Mouse (Mus musculus) thymus, postnatal 4 days (tissue): ENCODE measurements around the gene Bet1l.
"Not testable (repeated sequence)": the region's sequence is repeated elsewhere in the genome, so short reads cannot be mapped to it uniquely, and the experiment has no call there.

ENCODE experiments used
- DNase-seq: peaks from one replicate; pipeline ENCODE4 v3.0.0; 2021

Bet1l gene

DNA sequence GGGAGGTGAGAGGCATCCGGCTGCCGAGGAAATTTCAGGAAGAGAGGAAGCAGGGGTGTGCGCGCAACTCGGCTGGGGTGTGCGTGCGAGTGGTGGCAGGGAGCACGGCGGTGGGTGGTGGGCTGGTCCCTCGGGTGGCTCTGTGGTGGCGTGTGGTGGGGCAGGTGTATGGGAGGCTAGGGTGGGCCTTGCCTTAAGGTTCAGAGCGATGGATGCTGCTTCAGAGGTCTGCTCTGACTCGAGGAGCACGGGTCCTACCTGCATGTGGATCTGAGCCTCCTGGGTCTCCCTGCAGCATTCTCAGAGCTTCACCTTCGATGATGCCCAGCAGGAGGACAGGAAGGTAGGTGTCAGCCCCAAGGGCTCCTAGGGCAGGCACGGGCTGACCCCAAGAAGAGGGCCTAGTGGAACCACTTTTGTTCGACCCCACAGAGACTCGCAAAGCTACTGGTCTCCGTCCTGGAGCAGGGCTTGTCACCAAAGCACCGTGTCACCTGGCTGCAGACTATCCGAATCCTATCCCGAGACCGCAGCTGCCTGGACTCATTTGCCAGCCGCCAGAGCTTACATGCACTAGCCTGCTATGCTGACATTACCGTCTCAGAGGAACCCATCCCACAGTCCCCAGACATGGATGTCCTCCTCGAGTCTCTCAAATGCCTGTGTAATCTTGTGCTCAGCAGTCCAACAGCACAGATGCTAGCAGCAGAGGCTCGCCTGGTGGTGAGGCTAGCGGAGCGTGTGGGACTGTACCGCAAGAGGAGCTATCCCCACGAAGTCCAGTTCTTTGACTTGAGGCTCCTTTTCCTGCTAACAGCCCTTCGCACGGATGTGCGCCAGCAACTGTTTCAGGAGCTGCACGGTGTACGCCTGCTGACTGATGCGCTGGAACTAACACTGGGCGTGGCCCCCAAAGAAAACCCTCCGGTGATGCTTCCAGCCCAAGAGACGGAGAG is at the start of gene Bet1l:
Bet1l (minus strand) TSS at position 28 of the 956 bp plus-strand sequence.
- DNase-seq: no peak

DNA sequence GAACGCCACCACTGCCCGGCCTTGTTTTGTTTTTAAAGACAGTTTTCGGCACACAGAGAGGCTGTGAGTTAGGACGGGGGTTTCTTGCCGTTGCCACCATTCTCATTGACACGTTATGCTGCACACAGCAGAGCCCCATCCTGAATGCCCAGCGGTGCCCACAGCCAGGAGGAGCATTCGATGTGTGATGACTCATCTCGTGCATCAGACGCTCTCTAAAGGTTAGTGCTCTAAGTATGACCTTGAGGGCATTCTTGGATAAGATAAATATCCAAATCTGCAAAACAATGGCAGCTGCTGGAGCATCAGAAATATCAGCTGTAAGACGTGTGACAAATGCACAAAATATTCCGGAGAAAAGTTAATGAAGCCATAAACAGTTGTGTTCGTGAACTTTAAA is 49.8 kb upstream of the Bet1l start:
- no peak for DNase-seq

DNA sequence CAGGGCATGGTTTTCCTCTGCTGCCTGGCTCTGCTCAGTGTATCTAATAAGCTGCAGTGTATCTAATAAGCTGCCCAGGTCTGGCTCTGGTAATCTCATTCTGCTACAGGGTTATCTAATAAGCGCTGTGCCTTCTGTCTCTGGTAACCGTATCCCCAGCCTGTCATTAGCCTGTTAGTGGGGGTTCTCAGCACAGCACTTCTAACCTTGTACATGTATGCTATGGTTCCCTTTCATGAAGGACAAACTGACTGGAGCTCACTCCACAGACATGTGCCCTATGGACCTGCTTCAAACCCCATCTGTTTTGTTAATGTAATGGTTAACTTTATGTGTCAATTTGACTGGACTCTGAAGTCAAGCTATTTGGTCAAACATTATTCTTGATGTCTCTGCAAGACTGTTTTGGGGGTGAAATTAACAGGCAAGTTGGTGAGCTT is 48.3 kb upstream of the Bet1l start:
- no peak for DNase-seq

DNA sequence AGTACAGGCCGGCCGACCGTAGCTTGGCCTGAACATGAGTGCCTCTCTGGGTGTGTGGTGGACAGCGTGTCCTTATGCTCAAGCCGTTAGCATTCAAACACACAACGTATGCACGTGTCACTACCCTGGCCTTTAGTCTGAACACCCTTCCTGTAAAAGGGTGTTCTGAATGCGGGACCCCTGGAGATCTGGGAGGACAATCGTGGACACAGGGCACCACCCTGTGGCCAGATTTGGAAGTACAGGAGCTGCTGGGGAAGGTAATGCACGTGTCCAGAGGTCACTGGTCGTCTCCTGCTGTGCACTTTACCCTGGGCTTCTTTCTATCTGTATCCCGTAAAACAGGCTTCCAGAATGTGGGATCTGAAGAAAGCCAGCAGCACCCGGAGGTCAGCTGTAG is 45.8 kb upstream of the Bet1l start:
- DNase-seq: peak; percentile 90

DNA sequence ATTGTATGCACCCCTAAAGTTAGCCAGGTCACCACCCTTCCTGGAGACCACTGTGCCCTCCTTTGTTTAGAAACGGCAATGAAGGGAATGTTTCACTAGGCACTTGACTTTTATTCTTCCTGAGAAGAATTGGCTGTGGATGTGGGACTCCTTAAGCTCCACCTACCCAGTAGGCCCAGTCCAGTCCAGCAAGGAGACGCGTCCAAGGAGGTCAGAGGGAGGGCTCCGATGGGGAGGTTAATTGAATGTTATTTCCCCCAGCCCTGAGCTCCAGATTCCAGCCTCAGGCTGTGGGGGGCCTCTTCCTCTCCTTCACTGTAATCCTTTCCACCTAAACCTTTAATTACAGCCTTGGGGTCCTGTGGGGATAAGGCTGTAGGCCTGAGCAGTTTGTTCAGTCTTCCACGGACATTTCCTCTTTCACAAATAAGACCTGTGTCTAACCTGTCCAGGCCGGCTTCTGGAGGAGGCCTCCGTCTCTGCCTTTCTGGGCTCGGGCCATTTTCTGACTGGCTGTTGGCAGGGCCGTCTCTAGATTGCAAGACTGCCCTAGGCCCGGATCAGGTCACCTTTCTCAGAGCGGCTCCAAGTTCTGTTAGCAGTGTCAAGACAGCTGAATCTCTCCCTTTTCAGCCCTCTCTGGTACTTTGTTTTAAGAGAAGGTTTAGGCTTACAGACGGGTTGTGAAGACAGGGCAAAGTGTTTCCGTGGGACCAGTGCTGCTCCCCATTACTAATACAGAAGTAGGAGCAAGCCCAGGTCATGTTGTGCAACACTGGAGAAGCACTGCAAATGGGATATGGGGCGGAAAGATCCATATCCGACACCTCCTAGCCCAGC is 44.9 kb upstream of the Bet1l start:
- DNase-seq: no peak

DNA sequence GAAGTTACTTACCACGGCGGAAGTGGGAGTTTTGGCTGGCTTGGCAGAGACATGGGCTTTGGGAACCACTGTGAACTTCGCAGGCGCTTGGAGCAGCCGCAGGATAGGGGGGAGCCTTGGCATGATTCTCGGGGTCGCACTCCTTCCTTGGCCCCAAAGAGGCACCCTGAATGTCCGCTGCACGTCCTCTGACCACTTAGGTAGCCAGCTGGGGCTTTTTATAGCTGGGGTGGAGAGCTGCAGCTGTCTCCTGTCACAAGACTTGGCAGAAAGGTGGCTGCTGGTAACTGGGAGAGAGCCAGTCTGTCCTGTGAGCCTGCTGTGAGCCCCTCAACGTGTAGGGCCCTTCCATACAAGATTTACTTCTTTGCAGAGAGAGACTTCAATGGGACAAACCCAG is 42.8 kb upstream of the Bet1l start, which contains the start of gene Cox8b:
Cox8b (minus strand) TSS at position 227 of the 400 bp plus-strand sequence.
- DNase-seq: no peak

DNA sequence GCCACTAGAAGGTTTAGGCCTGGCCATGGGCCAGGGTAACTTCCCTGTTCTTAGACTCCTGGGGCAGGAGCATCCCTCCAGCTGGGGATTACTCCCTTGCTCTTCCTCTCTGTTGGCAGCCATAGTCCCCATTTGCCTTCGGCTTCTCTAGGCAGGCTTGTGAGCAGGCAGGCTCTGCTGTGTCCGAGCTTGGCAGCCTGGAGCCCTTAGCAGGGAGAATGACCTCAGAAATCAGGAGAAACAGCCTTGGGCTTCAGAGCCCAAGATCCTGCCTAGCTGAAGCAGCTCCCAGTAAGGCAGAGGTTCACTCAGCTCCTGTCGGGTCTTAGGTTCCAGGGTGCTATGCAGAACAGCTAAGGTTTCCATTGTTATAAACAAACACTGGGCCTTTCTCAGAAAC is 41.7 kb upstream of the Bet1l start:
- no peak for DNase-seq

DNA sequence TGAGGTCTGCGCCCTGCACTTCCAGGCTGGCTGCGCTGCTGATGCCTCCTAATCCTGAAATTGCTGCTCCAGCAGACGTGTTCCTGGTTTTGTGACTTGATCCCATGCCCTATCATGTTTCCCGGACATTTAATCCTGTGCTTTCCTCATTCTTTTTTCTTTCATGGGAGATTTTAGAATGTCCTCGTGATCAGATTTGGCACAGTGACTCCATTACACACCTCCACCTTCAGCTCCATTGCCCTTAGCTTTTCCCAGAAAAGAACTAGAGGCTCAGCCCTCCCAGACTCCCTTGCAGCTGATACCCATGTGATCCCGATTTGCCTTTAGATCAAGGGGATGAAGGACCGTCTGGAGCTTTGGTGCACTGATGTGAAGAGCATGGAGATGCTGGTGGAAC is 40.5 kb upstream of the Bet1l start:
- no peak for DNase-seq

DNA sequence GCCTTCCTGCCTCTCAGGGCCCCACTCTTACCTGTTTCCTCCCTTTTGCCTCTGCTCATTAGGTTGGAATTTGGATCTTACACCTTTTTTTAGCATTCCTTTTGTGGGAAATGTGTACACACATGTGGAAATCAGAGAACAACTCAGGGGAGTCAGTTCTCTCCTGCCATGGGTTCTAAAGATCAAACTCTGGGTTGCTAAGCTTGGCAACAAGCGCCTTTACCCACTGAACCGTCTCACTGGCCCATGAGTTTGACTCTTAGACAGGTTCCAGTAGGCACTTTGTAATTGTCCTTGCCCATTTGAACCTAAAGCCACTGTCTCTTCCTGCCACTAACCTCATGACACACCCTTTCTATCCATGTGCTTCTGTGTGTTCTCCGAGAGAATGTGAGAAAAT is 37.2 kb upstream of the Bet1l start:
- DNase-seq: no peak

DNA sequence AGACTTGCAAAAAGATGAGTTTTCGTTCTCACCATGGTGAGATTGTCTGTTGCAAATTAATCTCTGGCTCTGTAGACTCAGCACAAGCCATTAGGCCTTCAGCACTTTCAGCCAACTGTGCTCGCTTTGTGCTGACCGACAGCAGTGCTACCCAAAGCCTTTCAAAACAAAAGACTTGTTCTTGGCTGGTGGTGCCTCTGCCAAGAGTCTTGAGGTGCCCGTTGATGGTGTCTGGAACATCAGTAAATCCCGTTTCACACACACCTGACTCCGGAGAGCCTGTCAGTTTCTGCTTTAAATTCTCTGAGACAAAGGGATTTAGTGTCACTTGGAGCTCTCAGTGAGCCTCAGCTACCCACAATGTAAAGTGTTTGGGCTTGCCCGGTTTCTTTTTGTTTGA is 36.7 kb upstream of the Bet1l start:
- DNase-seq: no peak

DNA sequence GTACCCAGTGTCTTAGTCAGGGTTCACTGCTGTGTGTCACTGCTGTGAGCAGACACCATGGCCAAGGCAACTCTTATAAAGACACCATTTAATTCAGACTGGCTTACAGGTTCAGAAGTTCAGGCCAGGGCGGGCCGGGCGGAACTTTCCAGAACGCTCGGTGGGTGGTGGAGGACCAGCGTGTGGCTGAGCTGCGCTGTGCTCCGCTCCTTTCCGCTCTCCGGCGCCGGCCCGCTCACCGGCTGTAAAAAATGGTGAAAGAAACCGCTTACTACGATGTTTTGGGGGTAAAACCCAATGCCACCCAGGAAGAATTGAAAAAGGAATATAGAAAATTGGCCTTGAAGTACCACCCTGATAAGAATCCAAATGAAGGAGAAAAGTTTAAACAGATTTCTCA is 33.3 kb upstream of the Bet1l start:
- not testable (repeated sequence) for DNase-seq

DNA sequence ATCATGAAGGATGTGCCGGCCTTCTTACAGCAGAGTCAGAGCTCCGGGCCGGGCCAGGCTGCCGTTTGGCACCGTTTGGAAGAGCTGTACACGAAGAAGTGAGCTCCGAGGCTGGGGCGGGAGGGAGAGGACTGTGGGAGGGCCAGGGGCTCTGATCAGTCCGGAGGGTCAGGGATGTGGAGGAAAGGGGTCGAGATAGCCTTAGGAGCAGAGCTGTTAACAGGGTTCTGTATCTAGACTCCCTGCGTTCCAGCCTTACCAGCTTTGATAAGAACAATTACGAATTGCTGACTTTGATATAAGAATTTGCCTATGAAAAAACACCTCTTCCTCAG is 25.1 kb upstream of the Bet1l start:
- DNase-seq: no peak

DNA sequence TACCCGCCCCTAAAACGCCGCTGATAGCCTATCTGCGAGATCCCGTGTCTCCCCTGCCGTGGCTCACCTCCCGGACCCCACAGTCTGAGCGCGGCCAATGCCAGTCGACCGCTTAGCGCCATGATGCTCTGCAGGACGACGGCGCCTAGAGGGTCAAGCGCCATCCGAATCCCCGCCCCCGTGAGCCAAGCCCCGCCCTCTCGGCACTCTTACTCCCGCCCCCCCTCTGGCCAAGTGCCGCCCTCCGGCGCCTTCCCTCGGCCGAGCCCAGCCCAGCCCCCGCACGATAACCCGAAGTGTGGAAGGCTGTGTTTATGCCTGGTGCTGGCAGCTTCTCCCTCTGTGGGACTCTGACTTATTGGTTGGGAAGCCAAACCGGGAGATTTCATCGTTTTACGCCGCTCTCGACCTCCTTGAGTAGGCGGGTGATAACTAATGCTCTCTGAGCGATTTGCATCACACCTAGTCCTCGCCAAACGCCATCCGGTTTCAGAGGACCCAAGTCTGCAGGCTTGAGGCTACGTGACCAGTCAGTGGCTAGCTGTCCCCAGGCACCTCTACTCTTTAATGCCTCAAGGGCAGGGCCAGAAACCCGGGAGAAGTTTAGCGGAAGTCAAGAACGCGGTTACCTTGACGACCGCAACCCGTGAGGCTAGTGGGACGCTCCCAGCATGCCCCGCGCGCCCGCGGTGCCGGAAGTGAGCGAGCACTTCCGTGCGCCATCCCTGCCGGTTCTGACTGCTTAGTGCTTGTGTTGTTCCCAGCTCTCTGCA is 24.5 kb upstream of the Bet1l start, which contains the start of the genes Psmd13 and Sirt3:
Psmd13 (plus strand) TSS at position 273 of the 773 bp plus-strand sequence.
Sirt3 (minus strand) TSS at position 614 of the 773 bp plus-strand sequence.
- peak; percentile 96 for DNase-seq

DNA sequence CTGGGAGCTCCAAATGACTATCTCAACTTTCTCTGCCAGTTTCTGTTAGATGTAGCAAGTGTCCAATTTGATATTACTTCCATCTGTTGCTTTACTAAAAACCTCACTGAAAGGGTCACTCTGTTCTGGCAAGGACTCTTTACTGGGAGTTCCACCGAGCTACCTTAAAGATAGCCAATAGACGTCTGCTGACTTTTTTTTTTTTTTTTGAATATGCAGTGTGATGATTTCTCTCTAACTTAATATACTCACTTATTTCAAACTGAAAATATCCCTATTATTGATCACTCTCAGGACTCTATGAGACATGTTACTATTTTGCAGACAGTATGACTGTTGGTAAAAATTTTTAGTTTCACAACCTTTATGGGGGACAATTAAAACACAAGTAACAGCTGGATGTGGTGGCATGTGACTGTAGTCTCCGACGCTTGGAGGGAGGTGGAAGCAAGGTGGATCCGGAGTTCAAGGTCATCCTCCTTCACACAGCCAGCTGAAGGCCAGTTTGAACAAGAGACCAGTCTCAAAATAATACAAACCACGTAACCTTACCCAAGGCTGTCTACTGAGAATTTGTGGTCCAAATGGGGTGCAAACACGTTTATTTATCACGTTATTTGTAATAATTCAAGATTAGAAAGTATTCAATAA is 23.6 kb upstream of the Bet1l start:
- no peak for DNase-seq

DNA sequence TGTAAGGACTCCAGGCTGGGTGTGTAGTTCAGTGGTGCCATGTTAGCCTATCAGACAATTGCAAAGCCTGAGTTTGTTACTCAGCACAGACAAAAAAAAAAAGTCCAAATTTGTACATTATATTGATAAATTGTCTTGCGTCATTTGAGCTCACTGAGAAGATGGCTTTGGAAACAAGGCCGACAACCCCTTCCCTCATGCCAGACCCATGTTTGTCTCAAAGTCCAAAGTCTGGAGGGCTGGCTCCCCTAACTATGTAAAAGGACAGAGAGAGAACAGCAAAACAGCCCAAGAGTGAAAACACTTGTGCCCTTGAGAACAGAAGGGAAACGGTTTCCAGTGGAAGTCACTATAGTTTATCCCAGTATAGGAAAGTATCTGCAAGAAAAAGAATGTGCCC is 23.0 kb upstream of the Bet1l start:
- no peak for DNase-seq

DNA sequence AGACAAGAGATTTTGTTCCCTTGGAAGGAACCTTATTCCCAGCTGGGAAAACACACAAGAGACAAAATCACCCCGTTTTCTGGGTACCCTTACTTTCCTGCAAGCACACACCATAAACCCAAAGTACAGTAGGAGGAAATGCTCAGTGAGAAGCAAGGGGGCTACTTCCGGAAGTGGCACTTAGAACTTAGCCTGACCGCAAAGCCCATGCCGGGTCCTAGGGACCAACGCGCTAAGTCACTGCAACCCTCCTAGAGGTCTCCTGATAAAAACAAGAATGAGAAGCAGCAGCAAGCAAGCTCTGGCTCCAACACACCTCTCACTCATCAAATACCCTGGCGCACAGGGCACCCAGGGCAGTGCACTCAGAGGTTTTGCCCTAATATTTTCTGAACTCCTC is 22.0 kb upstream of the Bet1l start:
- peak; percentile 31 for DNase-seq

DNA sequence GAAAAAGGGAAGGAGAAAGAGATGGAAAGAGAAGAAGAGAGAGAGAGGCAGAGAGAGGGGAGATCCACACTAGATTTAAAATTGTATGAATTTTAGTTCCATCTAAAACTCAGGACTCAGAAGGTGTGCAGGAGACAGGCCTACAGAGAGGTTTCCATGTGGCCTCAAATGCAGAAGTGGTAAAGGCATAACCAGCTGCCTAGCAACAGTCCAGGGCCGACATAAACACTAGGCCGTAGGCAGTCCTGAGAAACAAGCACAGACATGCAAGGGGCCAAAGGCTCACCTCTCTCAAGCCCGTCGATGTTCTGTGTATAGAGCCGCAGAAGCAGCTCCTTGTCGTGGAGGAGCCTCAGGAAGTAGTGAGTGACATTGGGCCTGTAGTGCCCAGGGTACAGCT is 20.0 kb upstream of the Bet1l start:
- DNase-seq: no peak

DNA sequence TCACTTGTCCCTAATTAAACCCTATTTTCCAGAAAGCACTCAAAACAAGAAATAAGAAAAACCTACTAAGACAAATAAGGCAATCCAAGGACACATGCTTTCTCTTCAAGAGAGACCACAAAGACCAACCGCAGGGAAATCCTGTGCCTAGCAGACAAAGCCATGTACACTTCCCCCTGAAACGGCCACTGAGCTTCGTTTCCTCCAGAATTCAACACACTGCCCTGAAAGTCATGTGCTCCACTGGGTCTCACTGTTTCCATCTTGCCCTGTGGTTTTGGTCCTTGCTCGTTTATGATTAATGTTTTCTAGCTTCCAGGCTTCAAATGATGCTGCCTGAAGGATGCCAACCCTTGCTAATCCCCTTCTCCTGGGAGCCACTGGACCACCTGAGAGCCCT is 16.8 kb upstream of the Bet1l start:
- no peak for DNase-seq

DNA sequence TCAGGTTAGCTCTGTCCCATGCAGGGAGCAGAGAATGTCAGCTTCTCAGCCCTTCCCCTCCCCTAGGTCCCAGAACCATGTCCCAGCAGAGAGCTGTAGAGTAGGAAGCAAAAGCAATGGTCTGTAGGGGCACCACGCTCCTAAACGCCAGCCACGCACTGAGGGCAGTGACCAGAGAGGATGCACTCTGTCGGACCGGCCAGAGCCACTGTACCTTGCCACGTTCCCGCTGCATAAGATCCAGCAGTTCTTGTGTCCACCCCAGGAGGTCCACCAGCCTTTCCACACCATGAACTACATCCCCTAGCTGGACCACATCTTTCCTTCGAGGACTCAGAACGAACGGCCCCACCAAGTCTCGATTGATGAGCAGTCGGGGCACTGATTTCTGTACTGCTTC is 7.4 kb upstream of the Bet1l start:
- DNase-seq: no peak

DNA sequence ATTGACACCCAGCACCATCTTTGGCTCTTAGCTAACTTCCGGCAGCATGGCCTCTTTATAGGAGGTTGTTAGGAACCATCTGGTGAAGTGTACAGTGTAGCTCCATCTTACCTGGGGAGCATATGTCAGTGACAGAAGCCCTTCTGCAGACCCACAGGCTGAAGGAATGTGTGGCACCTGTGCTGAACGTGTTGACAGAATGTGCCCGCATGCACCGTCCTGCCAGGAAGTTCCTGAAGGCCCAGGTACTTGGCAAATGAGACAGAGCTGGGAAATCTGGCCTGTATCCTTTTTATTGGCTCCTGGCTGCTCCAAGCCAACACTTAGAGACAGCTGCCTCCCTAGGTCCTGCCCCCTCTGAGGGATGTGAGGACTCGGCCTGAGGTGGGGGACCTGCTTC is 3.4 kb upstream of the Bet1l start:
- no peak for DNase-seq

DNA sequence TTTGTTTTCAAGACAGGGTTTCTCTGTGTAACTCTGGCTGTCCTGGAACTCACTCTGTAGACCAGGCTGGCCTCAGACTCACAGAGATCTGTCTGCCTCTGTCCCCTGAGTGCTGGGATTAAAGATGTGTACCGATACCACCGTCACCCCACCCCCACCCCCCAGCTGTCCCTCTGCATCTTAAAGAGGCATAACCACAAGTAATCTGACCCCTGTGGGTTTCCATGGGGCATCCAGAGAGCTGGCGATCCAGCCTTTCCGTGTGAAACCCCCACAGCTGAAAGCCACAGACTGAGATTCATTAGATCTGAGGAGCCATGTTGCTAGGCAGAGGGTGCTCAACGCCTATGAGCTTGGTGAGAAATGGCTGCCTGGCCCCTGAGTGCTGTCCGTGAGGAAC is 2.6 kb upstream of the Bet1l start:
- DNase-seq: no peak

DNA sequence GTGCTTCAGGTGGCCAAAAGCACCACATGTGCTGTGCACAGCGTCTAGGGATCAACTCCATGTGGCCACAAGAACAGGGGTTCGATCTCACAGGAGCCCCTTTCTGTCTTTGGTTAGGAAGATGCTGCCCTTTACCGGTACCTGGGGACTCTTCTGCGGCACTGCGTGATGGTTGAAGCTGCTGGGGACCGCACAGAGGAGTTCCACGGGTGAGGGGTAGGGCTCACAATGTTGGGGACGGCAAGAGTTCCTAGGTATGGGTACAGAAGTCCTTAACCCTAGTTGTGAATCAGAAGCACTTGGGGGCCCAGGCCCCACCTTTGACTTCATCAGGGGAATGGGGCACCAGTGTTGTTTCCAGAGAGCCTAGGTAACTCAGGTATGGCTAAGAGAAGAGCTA is 1.4 kb upstream of the Bet1l start:
- no peak for DNase-seq
